Mouse (Mus musculus) Muller cell, postnatal 12 days (primary cell): ENCODE results near the gene Vgll2.
A peak's percentile ranks its signal among the peaks of the same experiment; 100 is the strongest.

ENCODE experiments used
- DNase-seq: peaks from one replicate; pipeline ENCODE4 v3.0.0-alpha.2; 2015; ENCODE audit errors: inconsistent ontology term

The Vgll2 gene

DNA sequence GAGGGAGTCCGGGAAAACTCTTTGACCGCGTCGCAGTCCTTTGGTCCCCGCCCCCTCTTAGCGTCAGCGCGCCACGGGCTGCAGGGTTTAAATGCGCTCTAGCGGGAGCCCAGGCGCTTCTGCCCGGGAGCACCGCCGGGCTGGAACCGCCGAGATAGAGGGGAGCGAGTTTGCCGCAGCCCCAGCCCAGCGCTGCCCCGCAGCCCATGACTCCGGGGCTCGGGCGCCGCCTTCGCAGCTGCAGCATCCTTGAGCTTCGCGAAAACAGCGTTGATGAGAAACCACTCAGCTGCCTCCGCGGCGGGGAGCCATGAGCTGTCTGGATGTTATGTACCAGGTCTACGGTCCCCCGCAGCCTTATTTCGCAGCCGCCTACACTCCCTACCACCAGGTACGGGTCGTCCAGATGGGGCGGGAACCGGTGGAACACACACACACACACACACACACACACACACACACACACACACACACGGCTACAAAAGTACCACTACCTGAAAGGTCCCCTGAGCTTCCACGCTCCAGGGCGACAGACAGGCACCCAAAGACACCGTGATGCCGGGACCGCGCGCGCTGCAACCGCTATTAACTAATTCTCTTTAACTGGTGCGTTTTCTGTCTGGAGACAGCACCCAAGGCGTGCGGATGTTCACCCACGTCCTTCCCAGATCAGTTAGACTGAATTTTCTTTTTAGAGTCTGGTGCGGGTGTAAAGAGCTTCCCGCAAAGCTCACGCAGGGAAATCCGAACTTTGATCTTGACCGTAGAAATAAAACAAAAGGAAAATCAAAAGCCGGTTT lies at the start of gene Vgll2:
Gene Vgll2, plus strand, starts transcription at position 90 of the 800 bp plus-strand sequence.
- peak; percentile 56 for DNase-seq

DNA sequence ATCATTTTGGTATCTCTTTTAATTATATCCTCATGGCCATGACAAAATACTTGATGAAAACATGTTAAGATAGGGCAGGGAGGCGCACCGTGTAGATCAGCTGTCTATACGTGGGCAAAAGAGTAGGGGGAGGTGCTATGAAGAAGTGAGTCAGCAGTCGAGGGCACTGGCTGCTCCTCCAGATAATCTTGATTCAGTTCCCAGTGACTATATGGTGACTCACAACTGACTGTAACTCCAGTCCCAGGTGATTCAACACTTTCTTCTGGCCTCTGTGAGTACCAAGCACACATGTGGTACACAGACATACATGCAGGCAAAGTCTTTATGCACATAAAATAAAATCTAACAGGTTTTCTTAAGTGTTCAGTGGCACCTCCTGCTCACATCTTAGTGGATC lies 47.2 kb upstream of the Vgll2 start:
- DNase-seq, result peak; percentile 18

DNA sequence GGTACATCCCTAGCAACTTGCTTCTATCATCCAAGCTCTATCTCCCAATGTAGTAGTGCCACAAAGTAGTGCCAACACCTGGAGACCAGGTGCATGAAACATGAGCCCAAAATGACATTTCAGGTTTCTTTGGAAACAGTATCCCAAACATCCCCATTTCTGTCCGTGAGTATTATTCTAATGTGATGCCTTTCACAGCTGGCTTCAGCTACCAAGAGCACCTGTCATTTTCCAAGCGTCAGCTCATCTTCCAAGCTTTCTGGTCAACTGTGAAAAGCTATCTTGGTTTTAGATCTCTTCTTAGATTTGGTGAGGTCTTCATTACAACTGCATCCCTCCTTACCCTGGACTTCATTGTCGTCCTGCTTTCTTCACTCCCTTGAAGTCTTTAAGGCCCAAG lies 46.7 kb upstream of the Vgll2 start:
- DNase-seq, result no peak

DNA sequence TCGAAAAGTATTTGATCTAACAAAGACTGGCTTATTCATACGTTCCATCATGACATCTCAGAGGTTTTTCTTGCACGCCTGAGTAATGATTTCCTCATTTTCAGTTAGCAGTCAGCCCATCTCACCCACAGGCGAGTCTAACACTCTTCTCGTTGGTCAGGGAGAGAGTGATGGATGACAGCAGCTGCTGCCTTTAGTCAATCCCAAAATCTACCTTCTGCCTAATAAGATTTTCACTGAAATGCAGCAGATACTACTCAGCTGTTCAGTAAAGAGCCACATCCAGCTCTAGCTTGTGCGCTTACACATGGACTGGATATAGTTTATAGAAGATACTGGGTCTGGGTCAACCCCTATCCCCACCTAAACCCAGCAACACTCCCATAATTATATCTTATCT lies 40.7 kb upstream of the Vgll2 start:
- no peak for DNase-seq

DNA sequence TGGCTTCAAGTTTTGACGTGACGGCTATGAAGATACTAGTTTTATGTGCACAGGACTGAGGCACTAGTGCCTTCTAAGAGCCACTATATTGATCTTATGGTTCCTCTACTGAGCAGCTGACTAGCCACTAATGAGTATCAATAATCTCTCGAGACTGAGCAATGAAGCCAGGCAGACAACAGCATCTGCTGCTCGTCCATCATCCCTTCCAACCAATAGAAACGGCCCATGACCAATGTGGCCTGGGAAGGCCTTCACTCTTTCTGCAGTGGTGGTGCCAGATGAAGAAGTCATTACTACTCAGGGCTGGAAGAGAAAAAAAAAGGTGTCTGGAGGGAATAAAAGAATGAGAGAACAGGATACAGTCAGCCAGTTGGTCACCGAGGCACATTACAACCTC lies 39.9 kb upstream of the Vgll2 start:
- no peak for DNase-seq

DNA sequence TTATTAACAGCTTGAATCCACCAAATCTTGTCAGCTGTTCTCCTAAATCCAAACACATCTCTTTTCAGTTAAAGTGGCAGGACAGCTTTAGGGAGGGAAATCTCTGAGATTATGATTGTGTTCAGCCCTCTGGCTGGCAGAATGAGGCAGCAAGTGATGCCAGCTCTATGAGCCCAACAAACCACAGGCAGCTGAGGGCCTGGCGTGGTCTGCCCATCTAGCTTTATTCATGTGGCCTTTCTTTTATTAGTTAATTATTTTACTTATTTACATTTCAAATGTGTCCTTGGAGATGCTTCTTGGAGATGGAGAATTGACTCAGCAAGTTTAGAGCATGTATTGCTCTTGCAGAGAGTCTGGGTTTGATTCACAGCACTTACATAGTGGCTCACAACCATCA lies 3.8 kb upstream of the Vgll2 start:
- DNase-seq, result no peak

DNA sequence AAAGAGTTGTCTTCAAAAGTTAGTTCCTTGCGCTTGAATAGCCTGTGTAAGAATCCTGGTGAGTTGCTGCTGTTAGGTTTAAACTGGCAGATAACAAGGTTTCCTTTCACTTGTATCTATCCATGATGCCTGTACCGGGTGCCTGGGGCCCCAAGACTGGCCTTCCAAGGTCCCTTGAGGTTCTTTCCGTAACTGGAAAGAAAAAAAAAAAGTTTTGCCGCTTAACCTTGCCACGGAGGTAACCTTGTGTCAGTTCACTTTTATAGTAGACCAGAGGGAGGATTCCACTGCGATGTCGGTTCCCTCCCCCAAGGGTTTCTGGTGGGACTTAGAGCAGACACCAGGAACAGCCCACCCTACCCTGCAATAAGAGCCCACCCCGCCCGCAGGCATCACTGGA lies 1.1 kb upstream of the Vgll2 start:
- DNase-seq, result no peak

DNA sequence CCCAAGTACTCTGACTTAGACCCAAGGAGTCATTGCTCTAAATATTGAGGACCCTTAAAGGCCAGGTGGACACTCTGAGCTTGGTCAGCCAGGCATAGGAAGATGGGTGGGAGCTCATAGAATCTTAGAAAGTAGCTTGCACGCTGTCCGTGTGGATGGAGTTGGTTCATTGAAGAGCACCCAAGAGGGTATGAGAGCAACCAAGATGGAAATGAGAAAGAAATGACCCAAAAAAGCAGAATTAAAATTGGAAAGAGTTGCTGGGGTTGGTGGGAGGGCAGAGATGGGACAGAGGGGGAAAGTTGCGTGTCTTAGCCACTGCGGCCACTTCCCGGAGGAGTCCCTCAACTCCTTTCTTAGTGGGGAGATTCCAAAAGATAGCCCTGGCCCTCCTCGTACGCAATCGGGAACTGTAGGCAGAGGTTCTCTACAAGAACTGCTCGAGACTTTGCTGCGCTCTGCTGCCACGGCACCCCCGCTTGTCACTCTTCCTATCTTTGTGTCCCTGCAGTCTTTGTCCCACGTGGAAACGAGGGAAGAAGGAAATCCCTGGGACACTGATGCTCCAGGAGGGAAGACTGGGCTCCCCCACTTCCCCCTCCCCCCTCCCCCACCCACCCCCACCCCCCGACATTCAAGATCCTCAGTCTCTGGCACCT lies 437 bp upstream of the Vgll2 start:
- no peak for DNase-seq

DNA sequence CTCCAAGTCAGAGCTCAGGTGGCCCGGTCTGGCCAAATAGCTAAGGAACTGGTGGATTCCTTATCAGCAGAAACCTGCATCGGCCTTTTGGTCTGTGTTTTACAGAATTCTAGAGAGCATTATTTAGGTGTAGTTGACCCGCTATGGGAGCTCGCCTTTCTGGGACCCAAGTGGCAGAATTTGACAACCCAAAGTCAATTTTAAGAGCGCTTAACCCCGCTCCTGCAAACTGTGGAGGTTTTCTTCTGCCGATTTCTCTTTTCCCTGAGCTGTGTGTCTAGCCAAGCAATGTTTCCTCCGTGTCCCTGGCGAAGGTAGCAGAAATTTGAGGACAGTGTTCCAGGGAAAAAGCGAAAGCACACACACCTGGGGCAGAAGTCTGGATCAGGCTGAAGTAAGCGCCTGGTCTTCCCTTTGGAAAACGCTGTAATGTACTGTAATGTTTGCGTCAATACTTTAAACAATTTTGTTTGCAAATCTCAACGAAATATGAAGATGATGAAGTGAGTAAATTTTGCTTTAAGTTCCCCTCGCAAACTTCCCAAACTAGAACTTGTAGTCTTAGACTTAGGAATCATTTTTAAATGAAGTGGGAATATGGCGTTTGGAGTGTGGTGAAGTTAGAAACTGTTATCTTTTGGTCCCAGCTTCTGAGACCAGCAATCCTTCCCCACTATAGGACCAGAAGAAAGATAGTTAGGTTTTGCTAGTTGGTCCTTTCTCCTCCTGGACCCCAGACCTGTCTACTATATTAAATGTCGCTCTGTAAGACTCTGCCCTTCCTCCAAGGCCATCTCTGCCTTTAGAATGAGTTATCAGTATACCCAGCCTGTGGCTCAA lies 1.1 kb downstream of the Vgll2 start:
- DNase-seq, result no peak

DNA sequence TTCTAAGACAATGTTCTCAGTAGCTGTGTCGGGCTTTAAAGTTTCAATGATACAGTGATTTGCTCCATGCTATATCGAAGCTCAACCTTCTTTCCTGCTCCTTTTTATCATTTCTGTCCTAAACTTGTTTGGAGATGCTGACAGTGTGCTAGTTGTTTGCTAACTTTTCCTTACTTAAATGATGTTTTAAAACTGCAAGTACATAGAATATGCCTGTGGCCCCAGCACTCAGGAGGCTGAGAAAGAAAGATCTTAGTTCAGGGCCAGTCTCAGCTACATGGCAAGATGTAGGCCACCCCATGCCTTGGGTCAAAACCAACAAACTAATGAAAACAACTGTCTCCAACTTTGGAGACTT lies 1.7 kb downstream of the Vgll2 start:
- no peak for DNase-seq

DNA sequence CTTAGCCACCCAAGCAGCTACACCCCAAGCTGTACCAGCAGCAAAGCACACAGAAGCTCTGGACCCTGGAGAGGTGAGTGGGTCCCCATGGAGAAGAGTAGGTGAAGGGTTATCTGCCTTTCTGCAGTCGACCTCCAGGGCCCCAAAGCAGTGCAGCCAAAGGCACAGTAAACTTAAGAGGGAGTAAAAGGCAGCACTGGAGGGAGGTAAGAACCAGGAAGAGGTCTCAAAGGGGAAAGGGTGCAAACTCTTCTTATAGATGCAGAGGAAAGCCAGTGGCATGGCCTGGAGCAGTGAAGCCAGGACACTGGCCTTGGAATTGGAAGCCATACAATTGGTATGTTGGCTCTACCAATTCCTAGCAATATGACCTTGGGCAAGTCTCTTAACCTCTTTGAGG lies 3.0 kb downstream of the Vgll2 start:
- DNase-seq, result no peak

DNA sequence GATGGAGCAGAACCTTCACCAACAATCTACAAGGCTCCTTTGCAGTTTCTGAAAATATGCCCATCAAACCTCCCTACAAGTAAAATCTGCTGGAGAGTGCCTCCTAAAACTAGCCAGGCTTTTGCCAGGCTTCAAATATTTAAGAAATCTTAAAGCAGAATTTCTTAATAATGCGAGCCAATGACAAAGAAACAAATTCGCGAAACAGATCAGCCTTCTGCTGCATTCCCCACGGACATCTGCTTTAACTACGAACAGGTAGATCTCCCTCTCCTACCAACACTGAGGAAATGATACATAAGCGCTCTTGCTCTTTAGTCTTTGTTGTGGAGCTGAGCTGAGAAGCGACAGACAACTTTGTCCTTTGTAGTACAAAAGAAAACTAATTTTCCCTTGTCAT lies 3.5 kb downstream of the Vgll2 start:
- DNase-seq, result no peak

DNA sequence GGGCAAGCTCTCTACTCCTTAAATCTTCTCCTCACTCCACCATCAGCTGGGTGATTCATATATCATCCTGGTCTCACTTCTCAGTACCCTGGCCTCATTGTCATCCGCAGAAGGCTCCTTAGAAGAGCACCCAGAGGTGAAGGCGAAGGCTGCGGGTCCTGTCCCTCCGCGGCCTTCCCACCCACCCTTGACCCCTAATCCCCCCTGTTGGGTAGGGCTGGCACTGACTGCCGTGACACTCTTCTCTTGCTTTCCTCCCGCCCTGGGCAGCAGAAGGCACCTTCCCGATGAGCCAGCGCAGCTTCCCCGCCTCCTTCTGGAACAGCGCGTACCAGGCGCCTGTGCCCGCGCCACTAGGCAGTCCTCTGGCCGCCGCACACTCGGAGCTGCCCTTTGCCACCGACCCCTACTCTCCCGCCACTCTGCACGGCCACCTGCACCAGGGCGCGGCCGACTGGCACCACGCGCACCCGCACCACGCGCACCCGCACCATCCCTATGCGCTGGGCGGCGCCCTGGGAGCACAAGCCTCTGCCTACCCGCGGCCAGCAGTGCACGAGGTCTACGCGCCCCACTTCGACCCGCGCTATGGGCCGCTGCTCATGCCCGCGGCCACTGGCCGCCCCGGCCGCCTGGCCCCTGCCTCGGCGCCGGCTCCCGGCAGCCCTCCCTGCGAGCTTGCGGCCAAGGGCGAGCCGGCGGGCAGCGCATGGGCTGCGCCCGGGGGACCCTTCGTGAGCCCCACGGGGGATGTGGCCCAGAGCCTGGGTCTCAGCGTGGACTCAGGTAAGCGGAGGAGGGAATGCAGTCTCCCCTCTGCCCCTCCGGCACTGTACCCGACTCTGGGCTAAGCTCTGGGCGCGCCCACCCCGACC lies 5.1 kb downstream of the Vgll2 start:
- no peak for DNase-seq

DNA sequence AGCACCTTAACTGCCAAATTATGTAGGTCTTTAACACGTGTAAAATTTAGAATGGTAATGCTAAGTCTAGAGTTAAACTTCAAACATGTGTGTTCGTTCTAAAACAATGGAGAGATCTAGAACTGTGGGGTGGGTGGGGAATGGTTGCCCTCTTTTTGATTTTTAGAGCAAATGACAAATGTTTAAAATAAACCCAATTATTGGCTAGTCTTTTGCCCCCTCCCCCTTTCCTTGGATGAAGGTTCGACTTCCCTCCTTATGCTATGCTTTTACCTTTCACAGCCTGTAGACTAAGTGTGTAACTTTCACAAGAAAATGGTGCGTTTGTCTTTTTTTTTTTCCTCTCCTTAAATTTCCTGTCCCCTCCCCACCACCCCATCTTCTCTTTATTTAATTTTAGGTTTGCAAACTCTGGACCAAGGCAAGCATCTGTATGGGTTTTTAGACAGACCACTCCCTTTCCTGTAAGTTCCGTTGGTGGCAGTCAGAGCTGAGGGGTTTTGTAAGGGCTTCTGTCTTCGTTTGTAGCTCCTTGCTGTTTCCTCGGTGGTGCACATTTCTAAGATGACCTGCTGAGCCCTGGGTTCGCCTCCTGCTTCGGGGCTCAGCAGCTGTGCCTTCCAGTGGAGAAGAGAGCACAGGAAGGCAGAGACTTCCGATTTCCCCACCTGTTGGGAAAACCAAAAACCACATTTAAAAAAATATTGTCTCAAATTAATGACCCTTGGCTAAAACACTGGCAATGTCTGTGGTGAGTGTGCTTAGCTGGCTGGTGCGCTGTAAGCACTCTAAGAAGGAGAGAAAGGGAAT lies 6.5 kb downstream of the Vgll2 start:
- DNase-seq, result no peak

DNA sequence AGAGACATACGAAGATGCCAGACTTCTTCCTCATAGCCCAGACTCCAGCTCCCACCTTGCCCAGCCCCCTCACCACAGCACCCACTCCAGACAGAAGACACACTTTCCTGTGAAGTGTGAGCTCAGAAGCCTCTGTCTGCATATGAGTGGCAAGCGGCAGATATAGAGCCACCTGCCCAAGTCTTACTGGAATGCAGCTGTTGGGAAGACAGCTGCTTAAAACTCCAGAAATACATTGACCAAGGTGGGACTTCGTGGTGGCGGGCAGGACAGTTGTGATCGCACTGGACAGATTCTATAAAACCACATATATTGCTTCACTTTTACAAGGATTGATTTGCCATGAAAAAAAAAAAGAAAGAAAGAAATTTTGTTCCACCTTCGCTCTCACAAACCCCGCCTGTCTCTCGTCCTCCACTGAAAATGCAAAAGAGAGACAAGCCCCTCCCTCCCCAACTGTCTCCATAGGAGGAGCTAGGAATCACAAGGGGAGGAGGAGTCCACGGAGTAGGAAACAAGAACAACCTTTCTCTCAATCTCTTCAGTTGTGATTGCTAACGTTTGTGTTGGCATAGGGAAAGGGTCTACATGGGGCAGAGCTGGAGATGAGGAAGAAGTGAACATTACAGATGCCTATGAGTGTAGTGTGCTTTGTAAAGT lies 7.2 kb downstream of the Vgll2 start:
- no peak for DNase-seq

DNA sequence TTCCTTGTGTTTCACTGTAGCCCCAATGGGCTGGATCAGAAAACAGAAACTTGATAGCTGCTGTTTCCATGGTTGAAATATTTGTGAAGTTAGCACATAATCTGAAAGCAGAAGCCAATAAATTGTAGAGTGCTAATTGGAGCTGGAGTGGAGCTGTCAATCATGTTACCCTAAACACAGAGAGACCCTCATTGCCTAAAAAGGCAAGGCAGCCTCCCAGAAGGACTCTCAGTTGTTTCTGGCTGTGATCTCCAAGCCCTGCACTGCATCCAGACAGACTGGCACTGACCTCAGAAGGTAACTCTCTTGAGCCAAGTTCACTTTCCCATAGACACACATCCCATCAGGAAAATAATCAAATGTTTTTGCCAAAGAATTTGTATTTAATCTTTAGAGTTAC lies 11.4 kb downstream of the Vgll2 start:
- no peak for DNase-seq

DNA sequence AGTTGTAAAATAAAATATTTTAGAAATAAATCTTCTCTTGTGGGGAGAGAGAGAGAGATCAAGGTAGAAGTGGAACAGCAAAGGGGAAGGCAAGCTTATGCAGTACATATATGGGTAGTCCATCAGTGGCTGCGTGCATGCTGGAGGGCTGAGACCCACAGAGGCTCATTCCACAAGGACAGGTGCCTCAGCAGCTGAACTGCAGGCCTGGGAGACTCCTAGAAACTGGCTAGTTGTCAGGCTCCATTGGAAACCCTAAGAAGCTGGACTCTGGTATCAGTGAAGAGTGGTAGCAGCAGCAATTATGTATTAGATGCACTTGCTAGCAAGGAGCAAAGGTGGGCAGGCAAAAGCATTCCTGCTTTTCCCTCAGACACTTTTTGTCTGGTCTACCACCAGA lies 17.1 kb downstream of the Vgll2 start:
- no peak for DNase-seq

DNA sequence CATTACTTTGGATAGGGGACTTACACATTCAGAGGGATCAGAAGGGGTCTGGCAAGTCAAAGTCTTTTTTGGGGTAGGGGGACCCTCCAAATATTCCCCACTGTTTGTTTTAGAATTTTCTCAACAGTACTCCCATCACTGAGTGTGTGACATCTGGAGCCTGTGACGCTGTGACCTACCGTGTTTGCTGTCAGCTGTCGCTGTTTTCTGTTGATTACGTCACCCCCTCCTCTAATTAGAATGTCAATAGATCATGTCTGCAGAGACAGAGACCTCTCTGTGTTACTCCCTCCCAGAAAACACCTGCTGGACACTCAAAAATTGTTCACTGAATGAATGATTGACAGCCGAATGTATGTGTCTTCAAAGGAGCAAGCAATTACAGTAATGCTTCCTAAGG lies 20.8 kb downstream of the Vgll2 start:
- DNase-seq, result no peak

DNA sequence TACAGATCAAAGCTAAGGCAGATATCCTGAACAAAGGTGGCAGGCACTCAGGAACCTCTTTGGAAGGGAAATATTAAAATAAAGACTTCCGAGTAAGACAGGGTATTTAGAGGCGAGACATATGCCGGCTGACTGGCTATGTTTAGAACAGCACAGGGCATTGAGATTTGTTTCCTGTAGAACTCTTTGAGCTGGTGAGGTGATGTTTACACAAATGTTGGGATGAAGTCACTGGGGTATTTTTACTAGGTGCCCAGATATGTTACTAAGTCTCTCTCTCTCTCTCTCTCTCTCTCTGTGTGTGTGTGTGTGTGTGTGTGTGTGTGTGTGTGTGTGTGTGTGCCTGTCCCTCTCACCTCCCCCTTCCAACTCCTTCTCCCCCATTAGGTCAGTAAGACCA lies 26.0 kb downstream of the Vgll2 start:
- DNase-seq, result no peak

DNA sequence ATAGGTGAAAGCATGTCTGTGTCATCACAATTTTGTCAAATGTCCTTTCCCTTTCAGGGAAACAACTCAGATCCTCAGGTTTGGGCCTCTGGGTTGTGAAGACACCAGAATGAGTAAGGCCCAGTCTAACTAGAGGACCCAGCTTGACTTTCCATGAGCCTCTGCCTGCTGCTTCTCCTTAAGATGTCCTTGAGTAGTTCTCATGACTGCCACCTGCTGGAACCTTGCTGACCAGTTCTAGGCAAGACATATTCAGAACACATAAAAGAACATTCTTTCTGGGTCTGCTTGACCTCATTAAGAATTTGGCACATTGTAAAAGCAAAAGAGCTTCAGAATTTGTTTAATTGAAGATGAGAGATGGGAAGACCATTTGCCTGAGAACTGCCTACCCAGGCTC lies 50.2 kb downstream of the Vgll2 start:
- DNase-seq, result peak; percentile 81
